Mouse (Mus musculus): ENCODE measurements around the gene Nek11. TPM values are rescaled to one million over a fixed set of nuclear protein-coding genes. Genes with fewer than 3 reads are reported as not detected.

Gene Nek11
- polyA plus RNA-seq, 1 experiment, result not detected

GRCm38 (mm10) chr9:105348242-105349031 lies 46.9 kb downstream of the Nek11 start:
- no peak for TF ChIP-seq GATA1 (IDR thresholded peaks at IDR 0.05; ENCODE audit: low read length)

DNA sequence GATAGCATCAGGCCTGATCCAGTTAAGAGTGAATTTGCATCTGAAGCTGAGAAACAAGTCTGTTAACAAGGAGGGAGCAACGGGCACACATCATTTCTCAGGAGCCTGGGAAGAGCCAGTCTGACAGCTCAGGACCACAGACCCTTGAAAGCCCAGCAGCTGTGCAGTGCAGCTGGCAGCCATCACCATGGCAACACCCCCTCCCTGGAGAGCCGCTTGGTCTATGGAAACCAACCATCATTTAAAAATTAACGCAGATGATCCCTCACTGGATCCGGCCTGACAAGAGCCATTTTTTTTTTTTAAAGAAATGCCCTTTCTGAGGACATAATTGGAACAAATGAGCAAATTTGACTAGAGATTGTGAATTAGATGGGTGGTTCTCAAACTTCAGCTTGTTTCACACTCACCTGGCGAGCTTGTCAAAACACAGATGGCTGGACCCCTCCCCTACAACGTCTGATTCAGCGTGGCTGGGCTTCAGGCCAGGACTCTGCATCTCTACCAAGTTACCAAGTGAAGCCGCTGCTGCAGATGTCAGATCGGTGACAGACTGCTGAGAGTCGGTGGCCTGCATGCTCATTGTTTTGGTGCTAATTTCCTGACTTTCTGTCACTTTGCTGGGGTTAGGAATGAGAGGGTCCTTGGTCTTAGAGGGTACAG lies 52.2 kb downstream of the Nek11 start:
- no peak for TF ChIP-seq GATA1 (IDR thresholded peaks at IDR 0.05; ENCODE audit: low read length)

- no peak for TF ChIP-seq GATA1 (IDR thresholded peaks at IDR 0.05; ENCODE audit: low read length)
Measured at GRCm38 (mm10) chr9:105342565-105342964, 52.8 kb downstream of the Nek11 start.

GRCm38 (mm10) chr9:105332436-105333016 lies 62.8 kb downstream of the Nek11 start:
- TF ChIP-seq GATA1 (IDR thresholded peaks at IDR 0.05; ENCODE audit: low read length), result no peak

- no peak for TF ChIP-seq GATA1 (IDR thresholded peaks at IDR 0.05; ENCODE audit: low read length)
Measured at GRCm38 (mm10) chr9:105321856-105322255, 73.5 kb downstream of the Nek11 start.

- TF ChIP-seq GATA1 (IDR thresholded peaks at IDR 0.05; ENCODE audit: low read length), result no peak
Measured at GRCm38 (mm10) chr9:105313250-105313649, 82.1 kb downstream of the Nek11 start.

- no peak for TF ChIP-seq GATA1 (IDR thresholded peaks at IDR 0.05; ENCODE audit: low read length)
Measured at GRCm38 (mm10) chr9:105312686-105313085, 82.6 kb downstream of the Nek11 start.

- TF ChIP-seq GATA1 (IDR thresholded peaks at IDR 0.05; ENCODE audit: low read length), result no peak
Measured at GRCm38 (mm10) chr9:105309553-105310281, 85.6 kb downstream of the Nek11 start.

DNA sequence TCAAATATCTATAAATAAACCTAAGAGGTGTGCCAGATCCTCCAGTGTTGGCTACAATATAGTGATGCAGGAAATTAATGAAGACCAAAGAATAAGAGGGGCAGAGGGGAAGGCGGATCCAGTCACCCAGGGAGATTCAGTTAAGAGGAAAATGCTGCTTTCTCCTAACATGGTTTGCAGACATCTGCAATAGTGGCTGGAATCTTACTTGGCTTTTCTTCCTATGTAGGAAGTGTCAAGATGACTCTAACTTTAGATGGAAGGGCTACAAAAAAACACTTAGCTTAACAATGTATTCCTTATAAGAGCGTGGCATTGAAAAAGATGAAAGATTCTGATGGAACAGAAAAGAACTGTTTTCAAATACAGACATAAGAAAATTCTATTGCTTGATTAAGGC lies 89.3 kb downstream of the Nek11 start:
- TF ChIP-seq GATA1 (IDR thresholded peaks at IDR 0.05; ENCODE audit: low read length), result no peak

DNA sequence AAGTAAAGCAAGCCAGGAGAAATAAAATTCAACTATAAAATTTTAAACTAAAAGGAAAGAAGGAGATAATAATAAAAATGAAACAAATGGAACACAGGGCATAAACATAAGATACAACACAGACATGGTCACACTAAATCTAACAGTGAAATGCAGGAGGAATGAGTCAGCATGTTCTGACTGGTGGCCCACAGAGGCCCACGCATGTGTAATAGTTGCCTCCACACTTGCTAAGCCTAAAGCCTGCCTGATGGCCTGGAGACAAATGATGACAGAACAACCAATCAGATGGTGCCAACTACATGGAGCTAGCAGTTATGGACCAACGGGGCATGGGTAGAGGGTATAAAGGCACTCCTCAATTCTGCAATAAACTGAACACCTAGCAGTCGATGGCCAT lies 93.1 kb downstream of the Nek11 start:
- no peak for TF ChIP-seq GATA1 (IDR thresholded peaks at IDR 0.05; ENCODE audit: low read length)

- no peak for TF ChIP-seq GATA1 (IDR thresholded peaks at IDR 0.05; ENCODE audit: low read length)
Measured at GRCm38 (mm10) chr9:105301396-105301795, 93.9 kb downstream of the Nek11 start.

DNA sequence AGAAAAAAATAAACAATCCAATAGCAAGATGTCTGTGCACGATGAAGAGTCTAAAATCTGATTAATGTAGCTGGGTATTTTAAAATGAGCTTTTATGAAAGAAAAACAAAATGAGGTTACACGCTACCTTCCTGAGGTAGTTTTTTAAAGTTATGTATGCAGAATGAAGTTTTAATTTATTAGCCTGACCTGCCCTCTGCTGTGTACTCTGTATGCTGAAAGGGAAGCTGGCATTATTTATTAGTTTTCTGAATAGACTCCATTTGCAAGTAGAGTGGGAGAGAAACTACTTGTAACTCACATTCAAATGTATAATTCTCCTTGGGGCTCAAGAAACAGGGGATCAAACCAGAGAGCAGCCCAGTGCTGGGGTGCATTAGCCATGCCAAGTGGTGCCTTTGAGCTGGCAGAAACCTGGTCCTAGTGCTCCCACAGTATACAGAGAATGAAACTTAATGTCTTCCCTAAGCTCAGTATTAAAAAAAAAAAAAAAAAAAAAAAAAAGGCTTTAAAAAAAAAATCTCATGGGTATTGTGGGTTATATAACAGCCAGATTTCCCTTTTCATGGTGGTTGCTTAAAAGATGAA lies 94.5 kb downstream of the Nek11 start:
- TF ChIP-seq GATA1 (IDR thresholded peaks at IDR 0.05; ENCODE audit: low read length), result no peak

DNA sequence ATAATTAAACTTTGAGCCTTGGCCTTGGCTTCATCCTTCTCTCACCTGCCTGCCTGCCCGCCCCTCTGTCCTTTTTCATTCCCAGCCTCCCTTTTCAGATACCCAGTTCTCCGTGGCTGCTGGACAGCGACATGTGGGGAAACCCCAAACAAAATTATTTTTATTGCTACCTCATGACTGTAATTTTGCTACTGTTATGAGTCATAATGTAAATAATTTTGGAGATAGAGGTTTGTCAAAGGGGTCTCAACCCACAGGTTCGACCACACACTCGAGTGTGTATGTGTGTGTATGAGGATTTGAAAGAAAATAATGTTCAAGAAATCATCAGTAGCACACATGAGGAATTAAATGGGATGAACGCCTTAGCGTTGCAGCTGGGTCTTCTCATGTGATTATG lies 110.7 kb downstream of the Nek11 start:
- TF ChIP-seq GATA1 (IDR thresholded peaks at IDR 0.05; ENCODE audit: low read length), result no peak

- no peak for TF ChIP-seq GATA1 (IDR thresholded peaks at IDR 0.05; ENCODE audit: low read length)
Measured at GRCm38 (mm10) chr9:105282725-105283124, 112.6 kb downstream of the Nek11 start.

DNA sequence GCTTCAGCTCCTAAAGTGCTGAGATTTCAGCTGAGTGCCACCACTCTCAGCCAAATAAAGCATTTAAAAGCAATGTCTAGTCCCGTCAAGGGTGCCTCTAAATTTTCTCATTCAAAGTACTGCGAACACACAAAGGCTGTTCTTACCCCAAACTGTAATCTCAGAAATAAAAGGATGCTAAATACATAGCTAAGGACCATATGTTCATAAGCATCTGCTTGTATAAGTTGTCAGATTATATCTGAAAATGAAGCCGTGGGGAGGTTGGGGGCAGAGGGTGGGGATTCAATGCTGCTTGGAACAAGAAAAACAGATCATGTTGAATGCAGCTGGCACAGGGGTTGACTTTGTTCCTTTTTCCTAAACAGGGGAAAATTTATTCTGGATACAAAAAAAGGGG lies 120.4 kb downstream of the Nek11 start:
- TF ChIP-seq GATA1 (IDR thresholded peaks at IDR 0.05; ENCODE audit: low read length), result no peak

GRCm38 (mm10) chr9:105274286-105274685 lies 121.0 kb downstream of the Nek11 start:
- no peak for TF ChIP-seq GATA1 (IDR thresholded peaks at IDR 0.05; ENCODE audit: low read length)
